Mouse (Mus musculus) c-Kit-positive CD71-positive TER-119-positive erythroid progenitor cells, embryonic 14.5 days (primary cell): ENCODE data around the gene Oaf.
A peak's percentile ranks its signal among the peaks of the same experiment; 100 is the strongest.

Source experiments
- DNase-seq: peaks from one replicate; pipeline ENCODE4 v3.0.0-alpha.2; 2013; ENCODE audit warnings: low spot score

Oaf gene

GRCm38 (mm10) chr9:43239712-43240593 lies at the start of gene Oaf:
Gene Oaf (minus strand): TSS chr9:43239911.
- peak; percentile 86 for DNase-seq

GRCm38 (mm10) chr9:43286870-43287269 lies 47.2 kb upstream of the Oaf start:
- no peak for DNase-seq

GRCm38 (mm10) chr9:43285281-43285680 lies 45.6 kb upstream of the Oaf start:
- no peak for DNase-seq

GRCm38 (mm10) chr9:43284284-43284683 lies 44.6 kb upstream of the Oaf start:
- DNase-seq: peak; percentile 67

- no peak for DNase-seq
These were observed 34.0 kb upstream of the Oaf start for GRCm38 (mm10) chr9:43273735-43274134.

- DNase-seq: no peak
These were observed 32.2 kb upstream of the Oaf start for GRCm38 (mm10) chr9:43271761-43272518.

GRCm38 (mm10) chr9:43270723-43271252 lies 31.1 kb upstream of the Oaf start:
- DNase-seq: no peak

- no peak for DNase-seq
These were observed 29.5 kb upstream of the Oaf start for GRCm38 (mm10) chr9:43269166-43269565.

GRCm38 (mm10) chr9:43267357-43267756 lies 27.6 kb upstream of the Oaf start:
- DNase-seq: peak; percentile 76

- no peak for DNase-seq
These were observed 25.5 kb upstream of the Oaf start for GRCm38 (mm10) chr9:43265194-43265593.

- no peak for DNase-seq
These were observed 24.3 kb upstream of the Oaf start for GRCm38 (mm10) chr9:43263946-43264451.

GRCm38 (mm10) chr9:43262811-43263550 lies 23.3 kb upstream of the Oaf start:
- no peak for DNase-seq

- no peak for DNase-seq
These were observed 22.7 kb upstream of the Oaf start for GRCm38 (mm10) chr9:43262390-43262789.

GRCm38 (mm10) chr9:43261941-43262340 lies 22.2 kb upstream of the Oaf start:
- DNase-seq: no peak

GRCm38 (mm10) chr9:43261124-43261907 lies 21.6 kb upstream of the Oaf start:
- DNase-seq: no peak

- no peak for DNase-seq
These were observed 20.9 kb upstream of the Oaf start for GRCm38 (mm10) chr9:43260661-43261060.

- no peak for DNase-seq
These were observed 13.6 kb upstream of the Oaf start for GRCm38 (mm10) chr9:43253271-43253681.

GRCm38 (mm10) chr9:43252790-43253189 lies 13.1 kb upstream of the Oaf start:
- no peak for DNase-seq

- DNase-seq: no peak
These were observed 12.1 kb upstream of the Oaf start for GRCm38 (mm10) chr9:43251786-43252185.

- DNase-seq: no peak
These were observed 7.0 kb upstream of the Oaf start for GRCm38 (mm10) chr9:43246738-43247180.
